In the genomic region with DNA sequence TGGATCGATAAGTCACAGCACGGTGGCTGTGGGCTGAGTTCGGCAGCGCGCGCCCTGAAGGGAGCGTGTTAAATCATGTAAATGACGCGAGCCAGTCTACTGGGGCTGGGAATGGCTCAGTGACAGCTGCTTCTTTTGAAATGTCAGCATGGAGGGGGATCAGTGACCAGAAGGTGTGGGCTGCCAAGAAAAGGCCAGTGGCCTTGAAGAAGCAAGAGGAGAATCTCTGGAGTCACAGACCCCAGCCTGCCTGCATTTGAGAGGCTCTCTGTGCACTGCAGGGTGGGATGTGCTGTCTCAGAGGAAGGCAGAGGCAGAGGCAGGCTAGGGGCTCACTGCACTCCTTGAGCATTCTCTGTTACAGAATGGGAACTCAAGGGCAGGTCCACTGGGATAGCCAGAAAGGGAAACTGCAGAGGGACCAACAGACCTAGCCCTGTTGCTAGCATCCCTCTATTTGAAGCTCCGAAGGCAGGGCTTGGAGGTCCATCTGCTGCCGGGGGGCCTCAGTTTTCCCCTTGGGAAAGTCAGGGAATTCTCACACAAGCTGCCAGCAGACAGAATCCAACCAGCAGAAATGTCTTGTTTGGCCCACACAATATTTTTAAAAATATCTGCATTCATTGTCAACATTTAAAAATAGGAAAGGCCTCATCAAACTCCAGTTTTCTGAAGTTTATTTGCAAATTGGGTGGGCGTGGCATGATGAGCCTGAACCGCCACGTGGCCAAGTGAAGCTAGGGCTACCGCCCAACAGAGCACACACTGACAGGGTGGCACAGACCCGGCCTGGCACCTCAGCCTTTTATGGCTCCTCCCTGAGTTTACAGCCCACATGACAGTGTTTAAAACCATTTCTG, we compare ENCODE assay signal across 8 mouse cellular contexts.
A peak's percentile ranks its signal among the peaks of the same experiment; 100 is the strongest.
DNase-seq lines count a peak whose midpoint lies in the region; ATAC-seq lines count a peak whose summit lies in the region.
"Had no signal": no experiment of that assay in that cellular context is flagged by ENCODE, and none has a peak within 500 bp of the region (broad histone marks: within the 10 kb centered on the region; RNA-seq: fewer than 3 reads in every experiment).

No protein-coding gene starts in this region.

- H3K4me3 ChIP-seq in midbrain, embryonic 13.5 days (replicated peaks), result no peak overlapping the region
- H3K4me3 ChIP-seq: intestine, embryonic 15.5 days had no signal

- peak; percentile 42 for DNase-seq in kidney, postnatal 10 days
- DNase-seq in kidney, postnatal 36 days, result no peak
- DNase-seq in gastrocnemius, adult 8-10 months (ENCODE audit: low spot score in 2 of 2), result peak; percentile 54 to 70
- peak; percentile 50 for DNase-seq in heart, postnatal 4 days
- no peak for DNase-seq in layer of hippocampus, postnatal 36 days

- peak overlapping the region; percentile 32; the same call in 1 of the 2 replicates for H3K9ac ChIP-seq in midbrain, embryonic 13.5 days (replicated peaks)
- H3K9ac ChIP-seq: intestine, embryonic 15.5 days had no signal

- H3K36me3 ChIP-seq in midbrain, embryonic 13.5 days, result no peaks in the 10 kb centered on the region
- H3K36me3 ChIP-seq: intestine, embryonic 15.5 days had no signal

- no peaks in the 10 kb centered on the region for H3K9me3 ChIP-seq in midbrain, embryonic 13.5 days
- H3K9me3 ChIP-seq: intestine, embryonic 15.5 days had no signal

- H3K27me3 ChIP-seq in midbrain, embryonic 13.5 days, result no peaks in the 10 kb centered on the region; the same call in 1 of the 2 replicates
- H3K27me3 ChIP-seq: intestine, embryonic 15.5 days had no signal

- H3K4me1 ChIP-seq in midbrain, embryonic 13.5 days (replicated peaks), result peaks cover 42% of the 10 kb centered on the region

- H3K27ac ChIP-seq in midbrain, embryonic 13.5 days, result peak overlapping the region; percentile 72
- H3K27ac ChIP-seq: intestine, embryonic 15.5 days had no signal

- H3K4me2 ChIP-seq in midbrain, embryonic 13.5 days (replicated peaks), result peak overlapping the region; percentile 25
- H3K4me2 ChIP-seq: intestine, embryonic 15.5 days had no signal

- WGBS in midbrain, embryonic 13.5 days, result 40% methylated on average over 16 of the region's 16 CpGs

- peak; percentile 74 for ATAC-seq in midbrain, embryonic 13.5 days
- no peak for ATAC-seq in megakaryocyte, adult 5-6 weeks (ENCODE audit: poor library complexity, severe bottlenecking)
- ATAC-seq: intestine, embryonic 15.5 days had no signal

Comparison
In these comparisons a context has a peak if more than half of its experiments do, and no peak if none do; other contexts are left out.
1. DNase-seq: peak in kidney, postnatal 10 days (single experiment), gastrocnemius, adult 8-10 months (2 of 2) and heart, postnatal 4 days (single experiment); none in kidney, postnatal 36 days (0 of 2) and layer of hippocampus, postnatal 36 days (0 of 2).